ENCODE assay signal across 8 mouse cellular contexts in genomic region chr4:7391596-7391995, GRCm38 (mm10).
DNase-seq lines count a peak whose midpoint lies in the region.

No protein-coding gene starts in this region.

- WGBS in large intestine, adult 2 months: 88% methylated on average over 7 of the region's 7 CpGs

- peak; percentile 48 for DNase-seq in gastrocnemius, postnatal 10 days
- DNase-seq in gastrocnemius, adult 8-10 months (ENCODE audit: low spot score in 2 of 2): no peak
- DNase-seq in lung, postnatal 14 days: peak; percentile 10
- DNase-seq in lung, postnatal 4 days: no peak
- peak; percentile 64 for DNase-seq in ZHBTc4 (ENCODE audit: low read depth, low spot score)
- DNase-seq in large intestine, adult 2 months (ENCODE audit: low read depth, low spot score): peak; percentile 27
- no peak for DNase-seq in ovary, postnatal 36 days (ENCODE audit: low spot score)
- DNase-seq in spleen, postnatal 14 days (ENCODE audit: low spot score in 2 of 2): no peak

Comparison
In these comparisons a context has a peak if more than half of its experiments do, and no peak if none do; other contexts are left out.
1. DNase-seq: peak in gastrocnemius, postnatal 10 days (single experiment), lung, postnatal 14 days (single experiment), ZHBTc4 (single experiment) and large intestine, adult 2 months (single experiment); none in gastrocnemius, adult 8-10 months (0 of 2), lung, postnatal 4 days (0 of 2), ovary, postnatal 36 days (single experiment) and spleen, postnatal 14 days (0 of 2).